Mouse (Mus musculus): ENCODE results near the gene Slc44a2. TPM values are rescaled to one million over a fixed set of nuclear protein-coding genes. Genes with fewer than 3 reads are reported as not detected.

Gene Slc44a2
- total RNA-seq, 1 experiment from 2014 or later: 230 TPM

- no peak for ATAC-seq (replicated peaks; ENCODE audit: insufficient number of reproducible peaks, low FRiP score, low TSS enrichment, poor library complexity, severe bottlenecking)
These were observed 8.5 kb downstream of the Slc44a2 start for GRCm38 (mm10) chr9:21329041-21329440.

GRCm38 (mm10) chr9:21329699-21330289 is 9.3 kb downstream of the Slc44a2 start:
- ATAC-seq (replicated peaks; ENCODE audit: insufficient number of reproducible peaks, low FRiP score, low TSS enrichment, poor library complexity, severe bottlenecking): no peak

GRCm38 (mm10) chr9:21331365-21332140 is 11.1 kb downstream of the Slc44a2 start:
- no peak for ATAC-seq (replicated peaks; ENCODE audit: insufficient number of reproducible peaks, low FRiP score, low TSS enrichment, poor library complexity, severe bottlenecking)

GRCm38 (mm10) chr9:21332161-21333061 is 11.9 kb downstream of the Slc44a2 start:
- ATAC-seq (replicated peaks; ENCODE audit: insufficient number of reproducible peaks, low FRiP score, low TSS enrichment, poor library complexity, severe bottlenecking): no peak

GRCm38 (mm10) chr9:21333523-21333922 is 13.0 kb downstream of the Slc44a2 start:
- no peak for ATAC-seq (replicated peaks; ENCODE audit: insufficient number of reproducible peaks, low FRiP score, low TSS enrichment, poor library complexity, severe bottlenecking)

GRCm38 (mm10) chr9:21334747-21335146 is 14.2 kb downstream of the Slc44a2 start:
- ATAC-seq (replicated peaks; ENCODE audit: insufficient number of reproducible peaks, low FRiP score, low TSS enrichment, poor library complexity, severe bottlenecking): no peak

GRCm38 (mm10) chr9:21335391-21335790 is 14.9 kb downstream of the Slc44a2 start:
- ATAC-seq (replicated peaks; ENCODE audit: insufficient number of reproducible peaks, low FRiP score, low TSS enrichment, poor library complexity, severe bottlenecking): no peak

GRCm38 (mm10) chr9:21336491-21336890 is 16.0 kb downstream of the Slc44a2 start:
- no peak for ATAC-seq (replicated peaks; ENCODE audit: insufficient number of reproducible peaks, low FRiP score, low TSS enrichment, poor library complexity, severe bottlenecking)

- ATAC-seq (replicated peaks; ENCODE audit: insufficient number of reproducible peaks, low FRiP score, low TSS enrichment, poor library complexity, severe bottlenecking): no peak
These were observed 17.2 kb downstream of the Slc44a2 start for GRCm38 (mm10) chr9:21337652-21338051.

- no peak for ATAC-seq (replicated peaks; ENCODE audit: insufficient number of reproducible peaks, low FRiP score, low TSS enrichment, poor library complexity, severe bottlenecking)
These were observed 19.9 kb downstream of the Slc44a2 start for GRCm38 (mm10) chr9:21340411-21340810.

- no peak for ATAC-seq (replicated peaks; ENCODE audit: insufficient number of reproducible peaks, low FRiP score, low TSS enrichment, poor library complexity, severe bottlenecking)
These were observed 26.3 kb downstream of the Slc44a2 start for GRCm38 (mm10) chr9:21346627-21347365.

GRCm38 (mm10) chr9:21348152-21348551 is 27.7 kb downstream of the Slc44a2 start:
- ATAC-seq (replicated peaks; ENCODE audit: insufficient number of reproducible peaks, low FRiP score, low TSS enrichment, poor library complexity, severe bottlenecking): no peak

- ATAC-seq (replicated peaks; ENCODE audit: insufficient number of reproducible peaks, low FRiP score, low TSS enrichment, poor library complexity, severe bottlenecking): no peak
These were observed 30.7 kb downstream of the Slc44a2 start for GRCm38 (mm10) chr9:21351178-21351577.

GRCm38 (mm10) chr9:21351702-21352377 is 31.3 kb downstream of the Slc44a2 start:
- ATAC-seq (replicated peaks; ENCODE audit: insufficient number of reproducible peaks, low FRiP score, low TSS enrichment, poor library complexity, severe bottlenecking): no peak

GRCm38 (mm10) chr9:21352463-21353372 is 32.2 kb downstream of the Slc44a2 start:
- no peak for ATAC-seq (replicated peaks; ENCODE audit: insufficient number of reproducible peaks, low FRiP score, low TSS enrichment, poor library complexity, severe bottlenecking)

- ATAC-seq (replicated peaks; ENCODE audit: insufficient number of reproducible peaks, low FRiP score, low TSS enrichment, poor library complexity, severe bottlenecking): no peak
These were observed 32.8 kb downstream of the Slc44a2 start for GRCm38 (mm10) chr9:21353373-21353686.

- no peak for ATAC-seq (replicated peaks; ENCODE audit: insufficient number of reproducible peaks, low FRiP score, low TSS enrichment, poor library complexity, severe bottlenecking)
These were observed 34.3 kb downstream of the Slc44a2 start for GRCm38 (mm10) chr9:21354796-21355195.
